Mouse (Mus musculus): ENCODE data around the gene Grb10.

DNA sequence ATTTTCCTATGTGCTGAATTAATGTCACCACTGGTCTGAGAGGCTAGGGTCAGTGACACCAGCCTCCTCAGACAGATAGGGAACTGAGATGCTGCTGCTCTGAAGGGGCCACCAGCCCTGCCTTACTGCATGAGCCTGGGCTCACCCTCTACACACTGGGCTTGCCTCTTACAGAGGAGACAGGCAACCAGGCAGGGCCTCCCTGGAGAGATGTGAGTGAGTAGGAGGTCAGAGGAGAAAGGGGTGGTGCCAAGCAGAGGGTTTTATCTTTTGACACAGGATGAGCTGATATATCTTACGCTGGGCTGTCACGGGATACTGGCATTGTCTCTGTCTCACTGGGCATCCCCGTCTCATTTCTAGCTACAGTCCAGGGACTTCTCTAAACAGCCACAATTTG is 74.9 kb downstream of the Grb10 start:
- no peak for TF ChIP-seq CTCF (IDR thresholded peaks at IDR 0.05; ENCODE audit: extremely low read depth, insufficient read depth, low read length)
- no peak for TF ChIP-seq POLR2A (IDR thresholded peaks at IDR 0.05; ENCODE audit: extremely low read depth, insufficient read depth, low read length)

All from cortical plate, adult 2 months (tissue).